Comparison of ENCODE assay signal across 15 mouse cellular contexts in the genomic region with DNA sequence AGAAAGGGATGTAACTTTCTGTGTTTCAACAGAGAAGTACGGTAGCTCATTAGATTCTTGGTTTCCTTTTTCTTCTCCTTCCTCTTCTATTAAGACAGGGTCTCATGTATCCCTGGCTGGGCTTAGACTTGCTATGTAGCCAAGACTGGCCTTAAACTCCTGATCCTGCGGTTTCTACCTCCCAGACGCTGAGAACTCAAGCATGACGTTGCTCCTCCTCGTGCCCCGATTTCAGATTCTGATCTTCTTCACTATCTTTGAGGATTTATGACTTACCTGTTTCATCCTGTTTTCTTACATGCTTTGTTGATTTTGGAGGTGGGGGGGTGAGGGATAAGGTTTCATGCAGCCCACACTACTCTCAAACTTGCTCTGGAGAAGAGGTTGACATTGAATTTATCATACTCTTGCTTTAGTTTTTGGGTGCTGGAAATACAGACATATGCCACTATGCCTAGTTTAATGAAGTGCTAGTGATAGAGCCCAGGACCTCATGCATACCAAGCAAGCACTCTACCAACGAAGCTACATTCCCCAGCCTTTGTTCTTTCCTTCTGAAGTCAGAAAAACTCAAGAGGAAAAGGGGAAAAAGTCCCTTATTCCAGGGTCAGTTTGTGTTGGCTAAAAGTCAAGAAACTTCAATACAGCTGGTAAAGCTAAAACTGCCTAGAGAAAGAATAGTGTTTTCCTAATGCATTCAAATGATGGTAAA. TPM values are rescaled to one million over a fixed set of nuclear protein-coding genes. Genes with fewer than 3 reads are reported as not detected.
A peak's percentile ranks its signal among the peaks of the same experiment; 100 is the strongest.
DNase-seq lines count a peak whose midpoint lies in the region; ATAC-seq lines count a peak whose summit lies in the region.
"Had no signal": no experiment of that assay in that cellular context is flagged by ENCODE, and none has a peak within 500 bp of the region (broad histone marks: within the 10 kb centered on the region; RNA-seq: fewer than 3 reads in every experiment).

No protein-coding gene starts in this region.

- DNase-seq in heart, adult 11 months = peak; percentile 74
- no peak for DNase-seq in heart, postnatal 10 days
- no peak for DNase-seq in kidney, adult 11 months
- DNase-seq in thymus, adult 18-20 months = no peak
- DNase-seq: B cell, adult 2 months; cerebellum, postnatal 36 days; gastrocnemius, postnatal 14 days; spleen, adult 18-20 months had no signal

- no peaks in the 10 kb centered on the region for H3K9me3 ChIP-seq in kidney, embryonic 14.5 days (ENCODE audit: control insufficient read depth, low read length)
- no peaks in the 10 kb centered on the region for H3K9me3 ChIP-seq in neural tube, embryonic 13.5 days
- H3K9me3 ChIP-seq in neural tube, embryonic 15.5 days (replicated peaks) = no peaks in the 10 kb centered on the region
- H3K9me3 ChIP-seq in stomach, embryonic 15.5 days = no peaks in the 10 kb centered on the region
- H3K9me3 ChIP-seq: forebrain, embryonic 10.5 days; intestine, embryonic 15.5 days had no signal

- intact Hi-C loops in heart, postnatal 10 days (cut with DNase I) = no loop called here

- WGBS in kidney, embryonic 14.5 days = 39% methylated on average over 7 of the region's 7 CpGs
- 80% methylated on average over 7 of the region's 7 CpGs for WGBS in neural tube, embryonic 13.5 days
- WGBS in neural tube, embryonic 15.5 days = 85% methylated on average over 7 of the region's 7 CpGs
- WGBS in stomach, embryonic 15.5 days = 81% methylated on average over 7 of the region's 7 CpGs

- peak overlapping the region; percentile 55; the same call in 1 of the 2 replicates for H3K27ac ChIP-seq in kidney, embryonic 14.5 days (ENCODE audit: low read depth, low read length)
- H3K27ac ChIP-seq in neural tube, embryonic 13.5 days (replicated peaks) = peak overlapping the region; percentile 28
- no peak overlapping the region for H3K27ac ChIP-seq in neural tube, embryonic 15.5 days (replicated peaks)
- H3K27ac ChIP-seq in stomach, embryonic 15.5 days = peak overlapping the region; percentile 54; the same call in 1 of the 2 replicates
- H3K27ac ChIP-seq: intestine, embryonic 15.5 days had no signal

- H3K4me1 ChIP-seq in kidney, embryonic 14.5 days (ENCODE audit: control insufficient read depth, insufficient read depth, low read length) = peaks cover 29% of the 10 kb centered on the region
- peaks cover 43% of the 10 kb centered on the region for H3K4me1 ChIP-seq in neural tube, embryonic 13.5 days (replicated peaks)
- peaks cover 30% of the 10 kb centered on the region for H3K4me1 ChIP-seq in neural tube, embryonic 15.5 days
- peaks cover 14% of the 10 kb centered on the region; the same call in 1 of the 2 replicates for H3K4me1 ChIP-seq in stomach, embryonic 15.5 days

- H3K27me3 ChIP-seq in kidney, embryonic 14.5 days (ENCODE audit: control insufficient read depth, insufficient read depth, low read length) = no peaks in the 10 kb centered on the region
- H3K27me3 ChIP-seq in neural tube, embryonic 13.5 days = no peaks in the 10 kb centered on the region
- H3K27me3 ChIP-seq in neural tube, embryonic 15.5 days (replicated peaks) = no peaks in the 10 kb centered on the region
- H3K27me3 ChIP-seq in stomach, embryonic 15.5 days (replicated peaks) = no peaks in the 10 kb centered on the region
- H3K27me3 ChIP-seq: intestine, embryonic 15.5 days had no signal

- ATAC-seq in kidney, embryonic 14.5 days (ENCODE audit: low FRiP score, low TSS enrichment) = no peak
- ATAC-seq in neural tube, embryonic 13.5 days (ENCODE audit: low read depth) = no peak
- ATAC-seq in neural tube, embryonic 15.5 days (ENCODE audit: low FRiP score) = no peak
- no peak for ATAC-seq in stomach, embryonic 15.5 days (ENCODE audit: insufficient read depth, low FRiP score, low read depth)
- ATAC-seq: intestine, embryonic 15.5 days had no signal

- no peaks in the 10 kb centered on the region; the same call in 1 of the 2 replicates for H3K36me3 ChIP-seq in kidney, embryonic 14.5 days (ENCODE audit: control insufficient read depth, insufficient read depth, low read length)
- H3K36me3 ChIP-seq in neural tube, embryonic 13.5 days = peaks cover 26% of the 10 kb centered on the region
- peaks cover 10% of the 10 kb centered on the region for H3K36me3 ChIP-seq in neural tube, embryonic 15.5 days
- peaks cover 9% of the 10 kb centered on the region; the same call in 1 of the 2 replicates for H3K36me3 ChIP-seq in stomach, embryonic 15.5 days

- H3K4me3 ChIP-seq in kidney, embryonic 14.5 days (ENCODE audit: low read length) = no peak overlapping the region
- H3K4me3 ChIP-seq in neural tube, embryonic 13.5 days = no peak overlapping the region
- H3K4me3 ChIP-seq in neural tube, embryonic 15.5 days (replicated peaks) = no peak overlapping the region
- H3K4me3 ChIP-seq in stomach, embryonic 15.5 days (replicated peaks) = no peak overlapping the region
- H3K4me3 ChIP-seq: forebrain, embryonic 10.5 days; intestine, embryonic 15.5 days; myocyte had no signal

- H3K9ac ChIP-seq in kidney, embryonic 14.5 days (ENCODE audit: low read depth, low read length) = no peak overlapping the region; the same call in 1 of the 2 replicates
- no peak overlapping the region for H3K9ac ChIP-seq in neural tube, embryonic 13.5 days
- H3K9ac ChIP-seq in neural tube, embryonic 15.5 days (replicated peaks) = no peak overlapping the region
- H3K9ac ChIP-seq in stomach, embryonic 15.5 days = no peak overlapping the region
- H3K9ac ChIP-seq: intestine, embryonic 15.5 days had no signal

- no peak overlapping the region for H3K4me2 ChIP-seq in kidney, embryonic 14.5 days (replicated peaks; ENCODE audit: low read depth, low read length)
- 0 out of 2 replicates have a peak overlapping the region, but pooled peaks have one; percentile 79 for H3K4me2 ChIP-seq in neural tube, embryonic 13.5 days
- no peak overlapping the region for H3K4me2 ChIP-seq in neural tube, embryonic 15.5 days
- no peak overlapping the region for H3K4me2 ChIP-seq in stomach, embryonic 15.5 days
- H3K4me2 ChIP-seq: intestine, embryonic 15.5 days had no signal

RNA-seq across cellular contexts. Expression of a gene that starts 2.8 kb away (rescaled TPM):
- total RNA-seq in heart, postnatal 10 days (2021) = 10 to 100 TPM; 30.0 to 32.0 TPM
- 21.9 and 23.6 TPM in 2 replicates for polyA plus RNA-seq in kidney, embryonic 14.5 days (2014; fragmentation: Nextera tagmentation; extraction: Ambion mirVana)
- 20.3 and 22.8 TPM in 2 replicates for polyA plus RNA-seq in neural tube, embryonic 13.5 days (2015; fragmentation: Nextera tagmentation; extraction: Ambion mirVana)
- 28.3 and 30.9 TPM in 2 replicates for polyA plus RNA-seq in neural tube, embryonic 15.5 days (2015; fragmentation: Nextera tagmentation; extraction: Ambion mirVana)
- polyA plus RNA-seq in stomach, embryonic 15.5 days (2015; fragmentation: Nextera tagmentation; extraction: Ambion mirVana) = 24.4 and 26.1 TPM in 2 replicates

RNA-seq across cellular contexts. Expression of a gene that starts 3.3 kb away (rescaled TPM):
- 100 to 1,000 TPM; 133 to 156 TPM for total RNA-seq in heart, postnatal 10 days (2021)
- polyA plus RNA-seq in kidney, embryonic 14.5 days (2014; fragmentation: Nextera tagmentation; extraction: Ambion mirVana) = 78.7 and 89.0 TPM in 2 replicates
- 86.4 and 93.2 TPM in 2 replicates for polyA plus RNA-seq in neural tube, embryonic 13.5 days (2015; fragmentation: Nextera tagmentation; extraction: Ambion mirVana)
- 117 and 128 TPM in 2 replicates for polyA plus RNA-seq in neural tube, embryonic 15.5 days (2015; fragmentation: Nextera tagmentation; extraction: Ambion mirVana)
- 95.5 and 101 TPM in 2 replicates for polyA plus RNA-seq in stomach, embryonic 15.5 days (2015; fragmentation: Nextera tagmentation; extraction: Ambion mirVana)
